12 mouse cellular contexts compared by ENCODE assay signal in the genomic region with DNA sequence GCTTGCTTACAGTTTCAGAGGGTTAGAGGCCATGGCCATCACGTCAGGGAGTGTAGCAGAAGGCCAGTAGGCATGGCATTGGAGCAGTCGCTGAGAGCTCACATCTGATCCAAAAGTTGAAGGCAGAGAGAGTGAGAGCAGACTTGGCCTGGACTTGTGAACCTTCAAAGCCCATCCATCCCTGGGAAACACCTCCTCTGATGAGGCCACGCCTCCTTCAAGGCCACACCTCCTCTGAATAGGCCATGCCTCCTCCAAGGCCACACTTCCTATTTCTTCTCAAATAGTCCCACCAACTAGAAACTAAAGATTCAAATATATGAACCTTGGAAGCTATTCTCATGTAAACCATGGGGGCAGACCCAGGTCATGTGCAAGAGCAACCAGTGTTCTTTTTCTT. TPM values are rescaled to one million over a fixed set of nuclear protein-coding genes. Genes with fewer than 3 reads are reported as not detected.
DNase-seq lines count a peak whose midpoint lies in the region; ATAC-seq lines count a peak whose summit lies in the region.
"Had no signal": no experiment of that assay in that cellular context is flagged by ENCODE, and none has a peak within 500 bp of the region (broad histone marks: within the 10 kb centered on the region; RNA-seq: fewer than 3 reads in every experiment).

No protein-coding gene starts in this region.

- no peak overlapping the region for H3K4me2 ChIP-seq in liver, embryonic 16.5 days (ENCODE audit: low read depth, low read length)
- no peak overlapping the region for H3K4me2 ChIP-seq in neural tube, embryonic 15.5 days

- H3K9me3 ChIP-seq in liver, embryonic 16.5 days (replicated peaks; ENCODE audit: control insufficient read depth, low read length), result no peaks in the 10 kb centered on the region
- no peaks in the 10 kb centered on the region for H3K9me3 ChIP-seq in neural tube, embryonic 15.5 days (replicated peaks)

- peaks cover 7% of the 10 kb centered on the region for H3K27me3 ChIP-seq in liver, embryonic 16.5 days (ENCODE audit: control insufficient read depth, insufficient read depth, low read depth, low read length)
- H3K27me3 ChIP-seq in neural tube, embryonic 15.5 days (replicated peaks), result 0 out of 2 replicates have a peak, but pooled peaks cover 4% of the 10 kb centered on the region

- no peak overlapping the region for H3K4me3 ChIP-seq in liver, embryonic 16.5 days (ENCODE audit: low read depth, low read length)
- no peak overlapping the region for H3K4me3 ChIP-seq in neural tube, embryonic 15.5 days (replicated peaks)

- H3K4me1 ChIP-seq in liver, embryonic 16.5 days (ENCODE audit: control insufficient read depth, low read depth, low read length), result peaks cover 8% of the 10 kb centered on the region; the same call in 1 of the 2 replicates
- peaks cover 13% of the 10 kb centered on the region for H3K4me1 ChIP-seq in neural tube, embryonic 15.5 days

- no peak overlapping the region for H3K9ac ChIP-seq in liver, embryonic 16.5 days (ENCODE audit: low read depth, low read length)
- H3K9ac ChIP-seq in neural tube, embryonic 15.5 days (replicated peaks), result no peak overlapping the region

- H3K36me3 ChIP-seq in liver, embryonic 16.5 days (ENCODE audit: control insufficient read depth, insufficient read depth), result no peaks in the 10 kb centered on the region
- H3K36me3 ChIP-seq in neural tube, embryonic 15.5 days, result no peaks in the 10 kb centered on the region

- peak; percentile 45; the same call in 1 of the 2 replicates for ATAC-seq in liver, embryonic 16.5 days (ENCODE audit: low read depth)
- no peak for ATAC-seq in erythroid progenitor cell, adult 5-6 weeks (replicated peaks; ENCODE audit: low FRiP score, poor library complexity, severe bottlenecking)
- ATAC-seq in neural tube, embryonic 15.5 days (ENCODE audit: low FRiP score), result no peak

- no peak overlapping the region for H3K27ac ChIP-seq in liver, embryonic 16.5 days (ENCODE audit: low read length)
- H3K27ac ChIP-seq in neural tube, embryonic 15.5 days (replicated peaks), result no peak overlapping the region

- WGBS in liver, embryonic 16.5 days (ENCODE audit: insufficient replicate concordance), result 29% methylated on average over 3 of the region's 3 CpGs
- 54% methylated on average over 3 of the region's 3 CpGs for WGBS in neural tube, embryonic 15.5 days

- DNase-seq in kidney, adult 9 months, result peak; percentile 66
- DNase-seq in kidney, adult 11 months, result no peak
- peak; percentile 74 to 75 for DNase-seq in B cell, adult 2 months
- peak; percentile 82 for DNase-seq in R1 (ENCODE audit: low read depth, low spot score)
- no peak for DNase-seq in embryo, embryonic 10 days (ENCODE audit: low spot score)
- DNase-seq: adrenal gland, postnatal 10 days; right cerebral cortex, adult 18-20 months had no signal

RNA-seq across cellular contexts. Expression of a gene that starts 9.0 kb away (rescaled TPM):
- polyA plus RNA-seq in liver, embryonic 16.5 days (2015; fragmentation: Nextera tagmentation; extraction: Ambion mirVana), result 11.4 and 14.5 TPM in 2 replicates
- 3.6 and 12.6 TPM in 2 replicates for total RNA-seq in erythroid progenitor cell, adult 5-6 weeks (2015; ENCODE audit: low replicate concordance)
- 1.2 and 1.8 TPM in 2 replicates for total RNA-seq in erythroid progenitor cell, adult 5-6 weeks (2017; ENCODE audit: low replicate concordance)
- 78.5 and 93.5 TPM in 2 replicates for polyA plus RNA-seq in neural tube, embryonic 15.5 days (2015; fragmentation: Nextera tagmentation; extraction: Ambion mirVana)

RNA-seq across cellular contexts. Expression of a gene that starts 23.7 kb away (rescaled TPM):
- polyA plus RNA-seq in liver, embryonic 16.5 days (2015; fragmentation: Nextera tagmentation; extraction: Ambion mirVana), result 6.8 TPM in 2 replicates
- 2.1 and 3.6 TPM in 2 replicates for total RNA-seq in erythroid progenitor cell, adult 5-6 weeks (2015; ENCODE audit: low replicate concordance)
- 0.45 and 4.0 TPM in 2 replicates for total RNA-seq in erythroid progenitor cell, adult 5-6 weeks (2017; ENCODE audit: low replicate concordance)
- 22.2 and 23.0 TPM in 2 replicates for polyA plus RNA-seq in neural tube, embryonic 15.5 days (2015; fragmentation: Nextera tagmentation; extraction: Ambion mirVana)

RNA-seq across cellular contexts. Expression of a gene that starts 24.0 kb away (rescaled TPM):
- 0.57 and 0.85 TPM in 2 replicates for polyA plus RNA-seq in liver, embryonic 16.5 days (2015; fragmentation: Nextera tagmentation; extraction: Ambion mirVana)
- total RNA-seq in erythroid progenitor cell, adult 5-6 weeks (2015; ENCODE audit: low replicate concordance), result not detected in 2 replicates
- 0.64 and 1.7 TPM in 2 replicates for total RNA-seq in erythroid progenitor cell, adult 5-6 weeks (2017; ENCODE audit: low replicate concordance)
- 1.9 and 2.1 TPM in 2 replicates for polyA plus RNA-seq in neural tube, embryonic 15.5 days (2015; fragmentation: Nextera tagmentation; extraction: Ambion mirVana)

RNA-seq across cellular contexts. Expression of a gene that starts 25.7 kb away (rescaled TPM):
- not detected in 2 replicates for polyA plus RNA-seq in liver, embryonic 16.5 days (2015; fragmentation: Nextera tagmentation; extraction: Ambion mirVana)
- total RNA-seq in erythroid progenitor cell, adult 5-6 weeks (2015; ENCODE audit: low replicate concordance), result 6.3 and 7.9 TPM in 2 replicates
- total RNA-seq in erythroid progenitor cell, adult 5-6 weeks (2017; ENCODE audit: low replicate concordance), result 1.3 and 3.3 TPM in 2 replicates
- polyA plus RNA-seq in neural tube, embryonic 15.5 days (2015; fragmentation: Nextera tagmentation; extraction: Ambion mirVana), result 0.09 and 0.18 TPM in 2 replicates
- polyA plus RNA-seq: forebrain, embryonic 11.5 days; limb, embryonic 11.5 days had no signal

RNA-seq across cellular contexts. Expression of a gene that starts 46.2 kb away (rescaled TPM):
- polyA plus RNA-seq in liver, embryonic 16.5 days (2015; fragmentation: Nextera tagmentation; extraction: Ambion mirVana), result 5.9 and 6.2 TPM in 2 replicates
- 1.7 and 1.8 TPM in 2 replicates for total RNA-seq in erythroid progenitor cell, adult 5-6 weeks (2015; ENCODE audit: low replicate concordance)
- total RNA-seq in erythroid progenitor cell, adult 5-6 weeks (2017; ENCODE audit: low replicate concordance), result 5.3 and 11.3 TPM in 2 replicates
- polyA plus RNA-seq in neural tube, embryonic 15.5 days (2015; fragmentation: Nextera tagmentation; extraction: Ambion mirVana), result 21.6 and 22.2 TPM in 2 replicates

Comparison
In these comparisons a context has a peak if more than half of its experiments do, and no peak if none do; other contexts are left out.
1. DNase-seq: peak in kidney, adult 9 months (single experiment), B cell, adult 2 months (2 of 2) and R1 (single experiment); none in kidney, adult 11 months (single experiment) and embryo, embryonic 10 days (single experiment).